Mouse (Mus musculus): Measurements from ENCODE around the gene Vmn2r83. TPM values are rescaled to one million over a fixed set of nuclear protein-coding genes. Genes with fewer than 3 reads are reported as not detected.
"Not testable (repeated sequence)": the region's sequence is repeated elsewhere in the genome, so short reads cannot be mapped to it uniquely, and the experiment has no call there.

Gene Vmn2r83
- polyA plus RNA-seq (2015; fragmentation: Nextera tagmentation; extraction: Ambion mirVana): not detected in 2 replicates

- no peaks in the 10 kb centered on the region for H3K4me1 ChIP-seq (replicated peaks)
- no peaks in the 10 kb centered on the region for H3K27me3 ChIP-seq
Observed at GRCm38 (mm10) chr10:79468431-79468830, at the start of gene Vmn2r83. Vmn2r83 (plus strand) TSS chr10:79468731.

GRCm38 (mm10) chr10:79435141-79435820, 33.2 kb upstream of the Vmn2r83 start:
- not testable (repeated sequence) for H3K36me3 ChIP-seq; ATAC-seq; H3K27me3 ChIP-seq; H3K27ac ChIP-seq; H3K9me3 ChIP-seq; H3K4me2 ChIP-seq (replicated peaks); H3K4me1 ChIP-seq (replicated peaks); H3K9ac ChIP-seq (replicated peaks); H3K4me3 ChIP-seq (replicated peaks)
- 90% methylated on average over 23 of the region's 23 CpGs for WGBS

More at GRCm38 (mm10) chr10:79468431-79468830, at the start of gene Vmn2r83:
- Histone ChIP-seq H3K9me3 (no peaks in the 10 kb centered on the region), H3K9ac (replicated peaks) (no peak within 1 kb of the TSS), H3K4me3 (replicated peaks) (no peak within 1 kb of the TSS), H3K27ac (no peak within 1 kb of the TSS), H3K36me3 (no peaks in the 10 kb centered on the region), H3K4me2 (replicated peaks) (no peak within 1 kb of the TSS)
- ATAC-seq: no peak

- no peaks in the 10 kb centered on the region for H3K4me1 ChIP-seq (replicated peaks)
- no peaks in the 10 kb centered on the region for H3K36me3 ChIP-seq
- no peak for ATAC-seq
- H3K27me3 ChIP-seq: no peaks in the 10 kb centered on the region
- H3K9ac ChIP-seq (replicated peaks): no peak overlapping the region
- no peak overlapping the region for H3K4me2 ChIP-seq (replicated peaks)
- WGBS: 63% methylated on average over 3 of the region's 3 CpGs
- no peak overlapping the region for H3K27ac ChIP-seq
- no peaks in the 10 kb centered on the region for H3K9me3 ChIP-seq
- H3K4me3 ChIP-seq (replicated peaks): no peak overlapping the region
Observed at GRCm38 (mm10) chr10:79495886-79496285, 27.4 kb downstream of the Vmn2r83 start.

GRCm38 (mm10) chr10:79496701-79497288, 28.3 kb downstream of the Vmn2r83 start:
- WGBS: 43% methylated on average over 2 of the region's 2 CpGs
- no peak overlapping the region for H3K4me3 ChIP-seq (replicated peaks)
- no peaks in the 10 kb centered on the region for H3K9me3 ChIP-seq
- H3K27me3 ChIP-seq: no peaks in the 10 kb centered on the region
- ATAC-seq: no peak
- H3K36me3 ChIP-seq: no peaks in the 10 kb centered on the region
- H3K4me2 ChIP-seq (replicated peaks): no peak overlapping the region
- H3K27ac ChIP-seq: no peak overlapping the region
- no peaks in the 10 kb centered on the region for H3K4me1 ChIP-seq (replicated peaks)
- no peak overlapping the region for H3K9ac ChIP-seq (replicated peaks)

GRCm38 (mm10) chr10:79502830-79503644, 34.5 kb downstream of the Vmn2r83 start:
- H3K27ac ChIP-seq: no peak overlapping the region
- no peaks in the 10 kb centered on the region for H3K4me1 ChIP-seq (replicated peaks)
- no peaks in the 10 kb centered on the region for H3K9me3 ChIP-seq
- ATAC-seq: no peak
- H3K4me2 ChIP-seq (replicated peaks): no peak overlapping the region
- no peak overlapping the region for H3K4me3 ChIP-seq (replicated peaks)
- no peak overlapping the region for H3K9ac ChIP-seq (replicated peaks)
- 69% methylated on average over 6 of the region's 6 CpGs for WGBS
- no peaks in the 10 kb centered on the region for H3K27me3 ChIP-seq
- no peaks in the 10 kb centered on the region for H3K36me3 ChIP-seq

- Histone ChIP-seq H3K36me3 (no peaks in the 10 kb centered on the region), H3K9ac (replicated peaks) (no peak overlapping the region), H3K27ac (no peak overlapping the region), H3K27me3 (no peaks in the 10 kb centered on the region), H3K4me1 (replicated peaks) (no peaks in the 10 kb centered on the region), H3K4me3 (replicated peaks) (no peak overlapping the region), H3K4me2 (replicated peaks) (no peak overlapping the region), H3K9me3 (no peaks in the 10 kb centered on the region)
- ATAC-seq: no peak
- 94% methylated on average over 2 of the region's 2 CpGs for WGBS
Observed at GRCm38 (mm10) chr10:79506709-79507108, 38.2 kb downstream of the Vmn2r83 start.

GRCm38 (mm10) chr10:79524433-79524832, 55.9 kb downstream of the Vmn2r83 start:
- 0 out of 2 replicates have a peak, but pooled peaks cover 5% of the 10 kb centered on the region for H3K36me3 ChIP-seq
- H3K9ac ChIP-seq (replicated peaks): no peak overlapping the region
- H3K27ac ChIP-seq: no peak overlapping the region
- H3K9me3 ChIP-seq: no peaks in the 10 kb centered on the region
- no peaks in the 10 kb centered on the region for H3K27me3 ChIP-seq
- 83% methylated on average over 1 of the region's 1 CpGs for WGBS
- H3K4me3 ChIP-seq (replicated peaks): no peak overlapping the region
- no peak overlapping the region for H3K4me2 ChIP-seq (replicated peaks)
- H3K4me1 ChIP-seq (replicated peaks): no peaks in the 10 kb centered on the region
- ATAC-seq: no peak

- ATAC-seq: no peak
- Histone ChIP-seq H3K4me1 (replicated peaks) (no peaks in the 10 kb centered on the region), H3K4me2 (replicated peaks) (no peak overlapping the region), H3K4me3 (replicated peaks) (no peak overlapping the region), H3K9ac (replicated peaks) (no peak overlapping the region), H3K27ac (no peak overlapping the region), H3K36me3 (0 out of 2 replicates have a peak, but pooled peaks cover 5% of the 10 kb centered on the region), H3K9me3 (no peaks in the 10 kb centered on the region), H3K27me3 (no peaks in the 10 kb centered on the region)
- 86% methylated on average over 8 of the region's 8 CpGs for WGBS
Observed at GRCm38 (mm10) chr10:79525456-79526325, 57.2 kb downstream of the Vmn2r83 start.

- ATAC-seq: no peak
Observed at GRCm38 (mm10) chr10:79526661-79527452, 58.3 kb downstream of the Vmn2r83 start.

GRCm38 (mm10) chr10:79527453-79527845, 58.9 kb downstream of the Vmn2r83 start:
- ATAC-seq: no peak
- H3K27me3 ChIP-seq: no peaks in the 10 kb centered on the region; the same call in 1 of the 2 replicates
- H3K9ac ChIP-seq (replicated peaks): no peak overlapping the region
- no peaks in the 10 kb centered on the region for H3K4me1 ChIP-seq (replicated peaks)
- H3K27ac ChIP-seq: no peak overlapping the region
- H3K4me2 ChIP-seq (replicated peaks): no peak overlapping the region
- H3K36me3 ChIP-seq: 0 out of 2 replicates have a peak, but pooled peaks cover 5% of the 10 kb centered on the region
- H3K4me3 ChIP-seq (replicated peaks): no peak overlapping the region
- 88% methylated on average over 6 of the region's 6 CpGs for WGBS
- H3K9me3 ChIP-seq: no peaks in the 10 kb centered on the region

More at GRCm38 (mm10) chr10:79526661-79527452, 58.3 kb downstream of the Vmn2r83 start:
- Histone ChIP-seq H3K27ac (no peak overlapping the region), H3K4me2 (replicated peaks) (no peak overlapping the region), H3K36me3 (0 out of 2 replicates have a peak, but pooled peaks cover 5% of the 10 kb centered on the region), H3K4me1 (replicated peaks) (no peaks in the 10 kb centered on the region), H3K27me3 (no peaks in the 10 kb centered on the region), H3K4me3 (replicated peaks) (no peak overlapping the region), H3K9me3 (no peaks in the 10 kb centered on the region), H3K9ac (replicated peaks) (no peak overlapping the region)
- 92% methylated on average over 12 of the region's 12 CpGs for WGBS

- H3K36me3 ChIP-seq: 0 out of 2 replicates have a peak, but pooled peaks cover 5% of the 10 kb centered on the region
- no peak overlapping the region for H3K4me3 ChIP-seq (replicated peaks)
- H3K4me2 ChIP-seq (replicated peaks): no peak overlapping the region
- H3K27me3 ChIP-seq: no peaks in the 10 kb centered on the region; the same call in 1 of the 2 replicates
- no peak overlapping the region for H3K27ac ChIP-seq
- peaks cover 6% of the 10 kb centered on the region for H3K4me1 ChIP-seq (replicated peaks)
- no peak overlapping the region for H3K9ac ChIP-seq (replicated peaks)
- no peak for ATAC-seq
- 87% methylated on average over 3 of the region's 3 CpGs for WGBS
- no peaks in the 10 kb centered on the region for H3K9me3 ChIP-seq
Observed at GRCm38 (mm10) chr10:79528081-79528480, 59.5 kb downstream of the Vmn2r83 start.

All from midbrain, embryonic 13.5 days (tissue).